Mouse (Mus musculus): ENCODE results near the gene Kctd10. TPM values are rescaled to one million over a fixed set of nuclear protein-coding genes. Genes with fewer than 3 reads are reported as not detected.

The Kctd10 gene
- total RNA-seq, 1 experiment, result 94.6 TPM

DNA sequence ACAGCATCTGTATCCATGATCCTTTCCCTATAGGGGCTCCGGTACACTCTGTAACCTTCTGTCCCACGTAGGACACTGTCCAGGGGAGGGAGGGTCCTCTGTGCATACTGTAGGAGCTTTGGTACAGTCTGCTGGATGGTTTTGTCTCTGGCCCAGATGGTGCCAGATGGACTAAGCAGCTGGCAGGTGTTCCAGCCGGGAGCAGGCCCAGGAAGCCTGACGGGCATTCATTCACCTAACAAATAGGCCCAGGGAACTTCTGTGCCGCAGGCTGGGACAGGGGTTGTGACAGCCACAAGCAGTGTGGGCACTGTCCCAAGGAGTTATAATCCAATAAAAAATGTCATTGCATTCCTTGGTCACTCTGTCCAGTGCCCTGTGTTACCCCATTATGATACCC lies 43.7 kb upstream of the Kctd10 start:
- no peak for DNase-seq (ENCODE audit: low read depth, low spot score)
- no peaks in the 10 kb centered on the region; a peak in 1 of 4 replicates for H3K4me1 ChIP-seq (ENCODE audit: control insufficient read depth in 2 of 2, insufficient read depth in 2 of 2, low read length in 2 of 2, poor library complexity in 1 of 2)
- in situ Hi-C loops (cut with MboI; ENCODE audit: low sequenced_read_pairs in 2 of 2, unreplicated experiment in 2 of 2), result no loop called here
- TF ChIP-seq ZNF384 (IDR thresholded peaks at IDR 0.05; ENCODE audit: low read depth, low read length), result no peak
- no peak for TF ChIP-seq MAFK (IDR thresholded peaks at IDR 0.05; ENCODE audit: insufficient read depth, low read depth, low read length)
- TF ChIP-seq HCFC1 (IDR thresholded peaks at IDR 0.05; ENCODE audit: borderline replicate concordance, insufficient read depth, low read length), result no peak
- no peak for TF ChIP-seq ZC3H11A (IDR thresholded peaks at IDR 0.05; ENCODE audit: borderline replicate concordance, low read depth, low read length)
- TF ChIP-seq CHD2 (IDR thresholded peaks at IDR 0.05; ENCODE audit: low read depth, low read length), result no peak
- H3K9ac ChIP-seq (ENCODE audit: insufficient read depth, low read depth, low read length, poor library complexity, severe bottlenecking), result no peak overlapping the region
- H3K27ac ChIP-seq (ENCODE audit: insufficient read depth, low read depth, low read length, poor library complexity, severe bottlenecking), result no peak overlapping the region
- no peak overlapping the region for H3K4me3 ChIP-seq (ENCODE audit: insufficient read depth in 1 of 2, low read depth in 1 of 2, low read length in 2 of 2, poor library complexity in 1 of 2, severe bottlenecking in 1 of 2)
- H3K9me3 ChIP-seq (ENCODE audit: control insufficient read depth, insufficient read depth, low read depth, low read length), result no peaks in the 10 kb centered on the region
- peaks cover 19% of the 10 kb centered on the region for H3K36me3 ChIP-seq (ENCODE audit: control insufficient read depth, insufficient read depth, low read length, poor library complexity, severe bottlenecking)

DNA sequence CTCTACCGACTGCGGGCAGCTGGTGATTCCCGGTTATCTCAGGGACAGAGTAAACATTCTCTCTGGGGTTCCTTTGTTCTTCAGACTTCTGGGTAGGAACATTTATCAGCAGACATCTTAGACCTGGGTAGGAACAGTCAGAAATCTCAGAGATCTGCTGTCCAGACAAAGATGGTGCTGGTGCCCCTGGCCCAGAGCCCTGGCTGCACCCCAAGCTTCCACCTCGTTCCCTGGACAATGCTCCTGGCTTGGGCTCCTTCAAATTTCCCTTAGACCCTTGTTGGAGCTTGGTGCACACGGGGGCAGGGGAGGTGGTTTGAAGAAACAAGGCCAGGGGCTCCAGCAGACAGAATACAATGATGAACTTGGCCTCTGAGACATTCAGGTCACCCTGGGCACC lies 42.3 kb upstream of the Kctd10 start:
- Histone ChIP-seq H3K36me3 (ENCODE audit: control insufficient read depth, insufficient read depth, low read length, poor library complexity, severe bottlenecking) (peaks cover 26% of the 10 kb centered on the region), H3K4me3 (ENCODE audit: insufficient read depth in 1 of 2, low read depth in 1 of 2, low read length in 2 of 2, poor library complexity in 1 of 2, severe bottlenecking in 1 of 2) (no peak overlapping the region), H3K27ac (ENCODE audit: insufficient read depth, low read depth, low read length, poor library complexity, severe bottlenecking) (no peak overlapping the region), H3K9ac (ENCODE audit: insufficient read depth, low read depth, low read length, poor library complexity, severe bottlenecking) (no peak overlapping the region), H3K9me3 (ENCODE audit: control insufficient read depth, insufficient read depth, low read depth, low read length) (no peaks in the 10 kb centered on the region), H3K4me1 (ENCODE audit: control insufficient read depth in 2 of 2, insufficient read depth in 2 of 2, low read length in 2 of 2, poor library complexity in 1 of 2) (no peaks in the 10 kb centered on the region)
- no peak for DNase-seq (ENCODE audit: low read depth, low spot score)
- TF ChIP-seq HCFC1 (IDR thresholded peaks at IDR 0.05; ENCODE audit: borderline replicate concordance, insufficient read depth, low read length) (no peak), CHD2 (IDR thresholded peaks at IDR 0.05; ENCODE audit: low read depth, low read length) (no peak), ZNF384 (IDR thresholded peaks at IDR 0.05; ENCODE audit: low read depth, low read length) (no peak), MAFK (IDR thresholded peaks at IDR 0.05; ENCODE audit: insufficient read depth, low read depth, low read length) (no peak), ZC3H11A (IDR thresholded peaks at IDR 0.05; ENCODE audit: borderline replicate concordance, low read depth, low read length) (no peak)
- in situ Hi-C loops (cut with MboI; ENCODE audit: low sequenced_read_pairs in 2 of 2, unreplicated experiment in 2 of 2), result no loop called here

DNA sequence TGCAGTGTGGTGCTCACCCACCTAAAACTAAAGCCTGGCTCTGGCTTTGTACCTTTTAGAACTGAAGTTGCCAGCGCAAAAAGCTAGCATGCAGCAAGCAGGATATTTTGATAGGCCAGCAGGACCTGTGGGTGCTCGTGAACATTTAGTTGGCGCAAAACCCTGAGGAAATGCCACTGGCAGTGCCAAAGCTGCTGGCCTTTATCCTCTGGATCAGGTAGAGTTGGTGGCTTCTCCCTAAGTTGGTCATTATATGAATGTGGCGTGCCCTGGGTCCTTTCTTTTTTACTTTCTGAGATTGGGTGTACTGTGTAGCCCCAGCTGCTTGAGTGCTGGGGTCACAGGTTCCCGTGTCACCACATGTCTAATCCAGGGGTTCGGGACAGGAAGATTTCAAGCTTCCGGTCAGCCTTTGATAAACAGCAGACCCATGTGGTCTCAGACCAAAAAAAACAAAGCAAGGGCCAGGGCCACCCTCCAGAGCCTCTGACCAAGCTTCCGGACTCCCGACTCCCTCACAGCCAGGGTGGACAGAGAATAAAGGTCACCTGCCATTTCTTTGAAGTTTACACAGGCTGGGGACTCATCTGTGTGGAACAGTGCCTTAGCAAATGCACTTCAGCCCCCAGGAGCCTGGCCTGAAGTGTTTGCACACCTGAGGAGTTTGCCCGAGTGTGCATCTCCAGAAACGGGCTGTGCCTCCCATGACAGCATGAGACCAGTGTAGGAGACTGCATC lies 41.4 kb upstream of the Kctd10 start:
- H3K4me3 ChIP-seq (ENCODE audit: insufficient read depth in 1 of 2, low read depth in 1 of 2, low read length in 2 of 2, poor library complexity in 1 of 2, severe bottlenecking in 1 of 2), result no peak overlapping the region
- TF ChIP-seq HCFC1 (IDR thresholded peaks at IDR 0.05; ENCODE audit: borderline replicate concordance, insufficient read depth, low read length) (no peak), ZC3H11A (IDR thresholded peaks at IDR 0.05; ENCODE audit: borderline replicate concordance, low read depth, low read length) (no peak), ZNF384 (IDR thresholded peaks at IDR 0.05; ENCODE audit: low read depth, low read length) (no peak), CHD2 (IDR thresholded peaks at IDR 0.05; ENCODE audit: low read depth, low read length) (no peak), MAFK (IDR thresholded peaks at IDR 0.05; ENCODE audit: insufficient read depth, low read depth, low read length) (no peak)
- in situ Hi-C loops (cut with MboI; ENCODE audit: low sequenced_read_pairs in 2 of 2, unreplicated experiment in 2 of 2), result no loop called here
- no peaks in the 10 kb centered on the region for H3K4me1 ChIP-seq (ENCODE audit: control insufficient read depth in 2 of 2, insufficient read depth in 2 of 2, low read length in 2 of 2, poor library complexity in 1 of 2)
- H3K9ac ChIP-seq (ENCODE audit: insufficient read depth, low read depth, low read length, poor library complexity, severe bottlenecking), result no peak overlapping the region
- DNase-seq (ENCODE audit: low read depth, low spot score), result no peak
- no peak overlapping the region for H3K27ac ChIP-seq (ENCODE audit: insufficient read depth, low read depth, low read length, poor library complexity, severe bottlenecking)
- no peaks in the 10 kb centered on the region for H3K9me3 ChIP-seq (ENCODE audit: control insufficient read depth, insufficient read depth, low read depth, low read length)
- peaks cover 32% of the 10 kb centered on the region for H3K36me3 ChIP-seq (ENCODE audit: control insufficient read depth, insufficient read depth, low read length, poor library complexity, severe bottlenecking)

GRCm38 (mm10) chr5:114418541-114418940 lies 38.2 kb upstream of the Kctd10 start:
- Histone ChIP-seq H3K9me3 (ENCODE audit: control insufficient read depth, insufficient read depth, low read depth, low read length) (no peaks in the 10 kb centered on the region), H3K27ac (ENCODE audit: insufficient read depth, low read depth, low read length, poor library complexity, severe bottlenecking) (no peak overlapping the region), H3K9ac (ENCODE audit: insufficient read depth, low read depth, low read length, poor library complexity, severe bottlenecking) (no peak overlapping the region), H3K4me1 (ENCODE audit: control insufficient read depth in 2 of 2, insufficient read depth in 2 of 2, low read length in 2 of 2, poor library complexity in 1 of 2) (no peaks in the 10 kb centered on the region), H3K4me3 (ENCODE audit: insufficient read depth in 1 of 2, low read depth in 1 of 2, low read length in 2 of 2, poor library complexity in 1 of 2, severe bottlenecking in 1 of 2) (no peak overlapping the region), H3K36me3 (ENCODE audit: control insufficient read depth, insufficient read depth, low read length, poor library complexity, severe bottlenecking) (peaks cover 51% of the 10 kb centered on the region)
- in situ Hi-C loops (cut with MboI; ENCODE audit: low sequenced_read_pairs in 2 of 2, unreplicated experiment in 2 of 2), result no loop called here
- TF ChIP-seq ZNF384 (IDR thresholded peaks at IDR 0.05; ENCODE audit: low read depth, low read length) (no peak), HCFC1 (IDR thresholded peaks at IDR 0.05; ENCODE audit: borderline replicate concordance, insufficient read depth, low read length) (no peak), MAFK (IDR thresholded peaks at IDR 0.05; ENCODE audit: insufficient read depth, low read depth, low read length) (no peak)
- no peak for DNase-seq (ENCODE audit: low read depth, low spot score)

Measured in ES-E14 (cell line).